ENCODE assay signal across 8 mouse cellular contexts in the genomic region with DNA sequence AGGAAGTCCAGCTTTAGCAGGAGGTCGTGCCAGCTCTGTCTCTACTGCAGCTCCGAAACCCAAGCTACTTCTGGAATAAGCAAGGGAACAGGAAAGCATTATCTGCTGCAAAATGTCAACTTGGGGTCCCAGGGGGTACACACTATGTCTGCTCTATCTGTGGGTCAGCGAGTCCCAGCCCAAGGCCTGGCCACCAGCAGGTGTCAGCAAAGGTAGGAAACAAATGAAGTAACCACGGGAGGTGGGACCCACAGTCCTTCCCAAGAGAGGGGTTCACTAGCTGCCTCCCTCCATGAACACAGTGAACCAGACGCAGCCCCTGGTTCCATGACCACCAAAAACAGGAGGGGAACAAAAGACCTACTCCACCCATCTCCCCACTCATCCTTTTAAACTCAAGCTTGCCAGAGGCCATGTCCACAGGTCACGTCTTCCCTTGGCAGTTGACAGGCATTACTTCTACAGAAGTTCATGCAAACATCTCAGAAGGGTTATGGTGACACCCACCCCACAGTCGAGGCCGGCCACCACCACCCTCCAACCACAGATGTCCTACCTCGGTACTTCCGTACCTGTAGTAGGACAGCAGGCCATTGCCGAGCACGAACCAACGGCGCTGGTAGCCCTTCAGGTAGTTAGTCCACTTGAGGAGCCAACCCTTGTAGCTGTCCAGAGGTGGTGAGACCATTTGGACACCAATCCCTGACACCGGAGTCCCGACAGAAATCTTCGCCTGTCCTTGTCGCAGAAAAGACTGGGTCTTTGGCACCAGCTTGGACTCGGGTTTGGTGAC. TPM values are rescaled to one million over a fixed set of nuclear protein-coding genes. Genes with fewer than 3 reads are reported as not detected.
DNase-seq lines count a peak whose midpoint lies in the region; ATAC-seq lines count a peak whose summit lies in the region.

No protein-coding gene starts in this region.

- peaks cover 12% of the 10 kb centered on the region for H3K27me3 ChIP-seq in kidney, embryonic 16.5 days (ENCODE audit: insufficient read depth, low read length)
- peaks cover 56% of the 10 kb centered on the region for H3K27me3 ChIP-seq in embryonic facial prominence, embryonic 10.5 days (replicated peaks; ENCODE audit: low read depth, poor library complexity, severe bottlenecking)
- H3K27me3 ChIP-seq in hindbrain, embryonic 14.5 days (ENCODE audit: control insufficient read depth, insufficient read depth, low read length), result no peaks in the 10 kb centered on the region
- H3K27me3 ChIP-seq in midbrain, embryonic 16.5 days (ENCODE audit: control insufficient read depth, insufficient read depth, low read depth, low read length), result no peaks in the 10 kb centered on the region

- peak overlapping the region; percentile 54 for H3K4me3 ChIP-seq in kidney, embryonic 16.5 days (ENCODE audit: low read length)
- H3K4me3 ChIP-seq in embryonic facial prominence, embryonic 10.5 days, result peak overlapping the region; percentile 67
- H3K4me3 ChIP-seq in hindbrain, embryonic 14.5 days (replicated peaks; ENCODE audit: low read length), result peak overlapping the region; percentile 44
- H3K4me3 ChIP-seq in midbrain, embryonic 16.5 days (ENCODE audit: low read depth, low read length), result peak overlapping the region; percentile 53

- no peak for DNase-seq in kidney, postnatal 14 days
- no peak for DNase-seq in embryonic facial prominence, embryonic 10.5 days (ENCODE audit: low spot score)
- DNase-seq in hindbrain, embryonic 14.5 days (ENCODE audit: low spot score), result no peak
- no peak for DNase-seq in retina, postnatal 1 day
- DNase-seq in layer of hippocampus, adult 11-12 months (ENCODE audit: low spot score), result no peak
- DNase-seq in layer of hippocampus, postnatal 10 days (ENCODE audit: low spot score in 2 of 2), result no peak

- H3K36me3 ChIP-seq in kidney, embryonic 16.5 days (ENCODE audit: insufficient read depth, low read length), result no peaks in the 10 kb centered on the region
- H3K36me3 ChIP-seq in embryonic facial prominence, embryonic 10.5 days (replicated peaks), result no peaks in the 10 kb centered on the region
- H3K36me3 ChIP-seq in hindbrain, embryonic 14.5 days (replicated peaks; ENCODE audit: control insufficient read depth, insufficient read depth), result no peaks in the 10 kb centered on the region
- H3K36me3 ChIP-seq in midbrain, embryonic 16.5 days (ENCODE audit: control insufficient read depth, insufficient read depth, low read length), result no peaks in the 10 kb centered on the region

- peaks cover 9% of the 10 kb centered on the region; the same call in 1 of the 2 replicates for H3K4me1 ChIP-seq in kidney, embryonic 16.5 days (ENCODE audit: insufficient read depth, low read length)
- peaks cover 11% of the 10 kb centered on the region for H3K4me1 ChIP-seq in embryonic facial prominence, embryonic 10.5 days
- H3K4me1 ChIP-seq in hindbrain, embryonic 14.5 days (replicated peaks; ENCODE audit: control insufficient read depth, insufficient read depth, low read length), result no peaks in the 10 kb centered on the region
- peaks cover 5% of the 10 kb centered on the region; the same call in 1 of the 2 replicates for H3K4me1 ChIP-seq in midbrain, embryonic 16.5 days (ENCODE audit: control insufficient read depth, insufficient read depth, low read length)

- 75% methylated on average over 19 of the region's 19 CpGs for WGBS in kidney, embryonic 16.5 days
- 71% methylated on average over 19 of the region's 19 CpGs for WGBS in embryonic facial prominence, embryonic 10.5 days
- 76% methylated on average over 19 of the region's 19 CpGs for WGBS in hindbrain, embryonic 14.5 days
- 76% methylated on average over 19 of the region's 19 CpGs for WGBS in midbrain, embryonic 16.5 days

- no peak overlapping the region for H3K27ac ChIP-seq in kidney, embryonic 16.5 days (ENCODE audit: low read length)
- no peak overlapping the region for H3K27ac ChIP-seq in embryonic facial prominence, embryonic 10.5 days (replicated peaks)
- H3K27ac ChIP-seq in hindbrain, embryonic 14.5 days, result no peak overlapping the region
- H3K27ac ChIP-seq in midbrain, embryonic 16.5 days (ENCODE audit: low read length), result no peak overlapping the region

- peak; percentile 9; the same call in 1 of the 2 replicates for ATAC-seq in kidney, embryonic 16.5 days (ENCODE audit: low FRiP score, low TSS enrichment)
- no peak; the same call in 1 of the 2 replicates for ATAC-seq in hindbrain, embryonic 14.5 days (ENCODE audit: low FRiP score)
- ATAC-seq in midbrain, embryonic 16.5 days, result peak; percentile 15; the same call in 1 of the 2 replicates

- no peaks in the 10 kb centered on the region for H3K9me3 ChIP-seq in kidney, embryonic 16.5 days (ENCODE audit: low read length)
- no peaks in the 10 kb centered on the region for H3K9me3 ChIP-seq in embryonic facial prominence, embryonic 10.5 days
- no peaks in the 10 kb centered on the region for H3K9me3 ChIP-seq in hindbrain, embryonic 14.5 days (ENCODE audit: control insufficient read depth, low read length)
- no peaks in the 10 kb centered on the region for H3K9me3 ChIP-seq in midbrain, embryonic 16.5 days (replicated peaks; ENCODE audit: control insufficient read depth, low read length, poor library complexity, severe bottlenecking)

- H3K9ac ChIP-seq in kidney, embryonic 16.5 days (replicated peaks; ENCODE audit: low read length), result peak overlapping the region; percentile 53
- H3K9ac ChIP-seq in hindbrain, embryonic 14.5 days, result 0 out of 2 replicates have a peak overlapping the region, but pooled peaks have one; percentile 65
- H3K9ac ChIP-seq in midbrain, embryonic 16.5 days (ENCODE audit: low read depth, low read length), result peak overlapping the region; percentile 67; the same call in 1 of the 2 replicates

- peak overlapping the region; percentile 96 for H3K4me2 ChIP-seq in kidney, embryonic 16.5 days (replicated peaks; ENCODE audit: low read depth, low read length)
- peak overlapping the region; percentile 76 for H3K4me2 ChIP-seq in hindbrain, embryonic 14.5 days (replicated peaks)
- H3K4me2 ChIP-seq in midbrain, embryonic 16.5 days (ENCODE audit: low read length), result peak overlapping the region; percentile 81

RNA-seq across cellular contexts. Expression of a gene that starts 0.8 kb away (rescaled TPM):
- 1.1 and 1.2 TPM in 2 replicates for polyA plus RNA-seq in kidney, embryonic 16.5 days (2015; fragmentation: Nextera tagmentation; extraction: Ambion mirVana)
- polyA plus RNA-seq in embryonic facial prominence, embryonic 10.5 days (2016; fragmentation: Nextera tagmentation; extraction: Ambion mirVana), result 0.82 and 1.2 TPM in 2 replicates
- 23.8 and 27.9 TPM in 2 replicates for polyA plus RNA-seq in hindbrain, embryonic 14.5 days (2014; fragmentation: Nextera tagmentation; extraction: Ambion mirVana)
- polyA plus RNA-seq in midbrain, embryonic 16.5 days (2015; fragmentation: Nextera tagmentation; extraction: Ambion mirVana), result 35.7 and 40.9 TPM in 2 replicates
- total RNA-seq in layer of hippocampus, postnatal 10 days (2021), result 10 to 100 TPM; 84.0 to 87.2 TPM

RNA-seq across cellular contexts. Expression of a gene that starts 32.0 kb away (rescaled TPM):
- 0.62 and 0.71 TPM in 2 replicates for polyA plus RNA-seq in kidney, embryonic 16.5 days (2015; fragmentation: Nextera tagmentation; extraction: Ambion mirVana)
- polyA plus RNA-seq in embryonic facial prominence, embryonic 10.5 days (2016; fragmentation: Nextera tagmentation; extraction: Ambion mirVana), result 0.61 and 0.97 TPM in 2 replicates
- 0.13 and 0.28 TPM in 2 replicates for polyA plus RNA-seq in hindbrain, embryonic 14.5 days (2014; fragmentation: Nextera tagmentation; extraction: Ambion mirVana)
- polyA plus RNA-seq in midbrain, embryonic 16.5 days (2015; fragmentation: Nextera tagmentation; extraction: Ambion mirVana), result 0.80 and 0.87 TPM in 2 replicates
- under 1 TPM; 0.62 to 0.69 TPM for total RNA-seq in layer of hippocampus, postnatal 10 days (2021)

RNA-seq across cellular contexts. Expression of a gene that starts 32.2 kb away (rescaled TPM):
- polyA plus RNA-seq in kidney, embryonic 16.5 days (2015; fragmentation: Nextera tagmentation; extraction: Ambion mirVana), result 14.7 and 16.4 TPM in 2 replicates
- 16.6 and 17.0 TPM in 2 replicates for polyA plus RNA-seq in embryonic facial prominence, embryonic 10.5 days (2016; fragmentation: Nextera tagmentation; extraction: Ambion mirVana)
- 29.2 and 30.2 TPM in 2 replicates for polyA plus RNA-seq in hindbrain, embryonic 14.5 days (2014; fragmentation: Nextera tagmentation; extraction: Ambion mirVana)
- 43.5 and 48.4 TPM in 2 replicates for polyA plus RNA-seq in midbrain, embryonic 16.5 days (2015; fragmentation: Nextera tagmentation; extraction: Ambion mirVana)
- total RNA-seq in layer of hippocampus, postnatal 10 days (2021), result 10 to 100 TPM; 19.8 to 22.6 TPM

RNA-seq across cellular contexts. Expression of a gene that starts 51.6 kb away (rescaled TPM):
- 5.0 and 6.1 TPM in 2 replicates for polyA plus RNA-seq in kidney, embryonic 16.5 days (2015; fragmentation: Nextera tagmentation; extraction: Ambion mirVana)
- polyA plus RNA-seq in embryonic facial prominence, embryonic 10.5 days (2016; fragmentation: Nextera tagmentation; extraction: Ambion mirVana), result 3.1 and 3.5 TPM in 2 replicates
- 11.2 and 14.2 TPM in 2 replicates for polyA plus RNA-seq in hindbrain, embryonic 14.5 days (2014; fragmentation: Nextera tagmentation; extraction: Ambion mirVana)
- polyA plus RNA-seq in midbrain, embryonic 16.5 days (2015; fragmentation: Nextera tagmentation; extraction: Ambion mirVana), result 17.4 and 20.7 TPM in 2 replicates
- 10 to 100 TPM; 21.8 to 22.2 TPM for total RNA-seq in layer of hippocampus, postnatal 10 days (2021)

Comparison
In these comparisons a context has a peak if more than half of its experiments do, and no peak if none do; other contexts are left out.
1. RNA of a gene that starts 0.8 kb away (polyA plus RNA-seq): 35.7 to 40.9 TPM in midbrain, embryonic 16.5 days and 23.8 to 27.9 TPM in hindbrain, embryonic 14.5 days; 0.82 to 1.2 TPM in embryonic facial prominence, embryonic 10.5 days and 1.1 to 1.2 TPM in kidney, embryonic 16.5 days; every median in the first group is over 10 times any median in the second.
2. Peak in every context shown above with its lines, with median percentiles within 50 percentile points of each other: H3K4me2 ChIP-seq, H3K4me3 ChIP-seq and H3K9ac ChIP-seq.